Mouse (Mus musculus) liver, adult 2 months (tissue): ENCODE results near the gene Gm20388.

Source experiments
- CTCF ChIP-seq: fragments of 200-500 bp; IDR thresholded peaks from 2 replicates; pipeline ENCODE4 v1.5.1; 2011; ENCODE audit warnings: low read depth, low read length, control low read depth
- POLR2A ChIP-seq: fragments of 200-500 bp; IDR thresholded peaks from 2 replicates; pipeline ENCODE4 v1.6.1; 2011; ENCODE audit warnings: low read length, control low read depth; ENCODE audit not compliant: insufficient read depth; ENCODE audit errors: extremely low read depth

DNA sequence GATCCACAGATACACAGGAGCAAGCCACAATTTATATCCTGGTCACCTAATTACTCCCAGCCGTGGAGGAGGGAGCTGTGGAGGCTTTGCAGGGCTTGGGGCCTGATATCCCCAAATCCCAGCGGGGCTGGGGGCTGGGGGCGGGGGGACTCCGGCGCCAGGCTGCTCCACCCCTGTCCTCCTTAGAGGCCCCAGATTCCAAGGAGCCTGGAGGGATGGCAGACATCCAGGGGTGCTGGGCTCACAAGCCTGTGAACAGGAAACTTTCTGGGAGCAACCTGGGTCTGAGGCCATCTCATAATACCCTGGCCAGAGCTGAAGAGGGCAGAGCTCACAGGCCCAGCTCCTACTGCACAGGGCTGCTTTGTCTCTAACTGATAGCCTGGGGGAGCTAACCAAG, 371.8 kb downstream of the Gm20388 start:
- no peak for TF ChIP-seq POLR2A
- no peak for TF ChIP-seq CTCF
